Mouse (Mus musculus): ENCODE results near the gene Trabd2b. TPM values are rescaled to one million over a fixed set of nuclear protein-coding genes. Genes with fewer than 3 reads are reported as not detected.

The Trabd2b gene
- polyA plus RNA-seq, 1 experiment from 2014 or later: 1.00 TPM

- Histone ChIP-seq H3K4me1 (peaks cover 6% of the 10 kb centered on the region; the same call in 1 of the 2 replicates), H3K4me3 (replicated peaks) (no peak overlapping the region), H3K36me3 (replicated peaks) (no peaks in the 10 kb centered on the region), H3K27ac (no peak overlapping the region), H3K9me3 (no peaks in the 10 kb centered on the region), H3K9ac (no peak overlapping the region), H3K27me3 (peaks cover 56% of the 10 kb centered on the region), H3K4me2 (no peak overlapping the region)
- no peak for ATAC-seq (ENCODE audit: low FRiP score)
- WGBS: 77% methylated on average over 5 of the region's 5 CpGs
Measured at GRCm38 (mm10) chr4:114651606-114652005, 245.1 kb downstream of the Trabd2b start.

GRCm38 (mm10) chr4:114652400-114652799 lies 245.9 kb downstream of the Trabd2b start:
- H3K9me3 ChIP-seq: no peaks in the 10 kb centered on the region
- no peak overlapping the region for H3K27ac ChIP-seq
- peaks cover 6% of the 10 kb centered on the region; the same call in 1 of the 2 replicates for H3K4me1 ChIP-seq
- 92% methylated on average over 4 of the region's 4 CpGs for WGBS
- H3K36me3 ChIP-seq (replicated peaks): no peaks in the 10 kb centered on the region
- no peak for ATAC-seq (ENCODE audit: low FRiP score)
- H3K9ac ChIP-seq: no peak overlapping the region
- H3K27me3 ChIP-seq: peaks cover 49% of the 10 kb centered on the region
- H3K4me2 ChIP-seq: no peak overlapping the region
- H3K4me3 ChIP-seq (replicated peaks): no peak overlapping the region

GRCm38 (mm10) chr4:114657933-114658332 lies 251.4 kb downstream of the Trabd2b start:
- Histone ChIP-seq H3K4me2 (no peak overlapping the region), H3K4me3 (replicated peaks) (no peak overlapping the region), H3K36me3 (replicated peaks) (no peaks in the 10 kb centered on the region), H3K27me3 (peaks cover 33% of the 10 kb centered on the region), H3K4me1 (no peaks in the 10 kb centered on the region), H3K9me3 (no peaks in the 10 kb centered on the region), H3K27ac (no peak overlapping the region), H3K9ac (no peak overlapping the region)
- no peak for ATAC-seq (ENCODE audit: low FRiP score)
- WGBS: 82% methylated on average over 2 of the region's 2 CpGs

DNA sequence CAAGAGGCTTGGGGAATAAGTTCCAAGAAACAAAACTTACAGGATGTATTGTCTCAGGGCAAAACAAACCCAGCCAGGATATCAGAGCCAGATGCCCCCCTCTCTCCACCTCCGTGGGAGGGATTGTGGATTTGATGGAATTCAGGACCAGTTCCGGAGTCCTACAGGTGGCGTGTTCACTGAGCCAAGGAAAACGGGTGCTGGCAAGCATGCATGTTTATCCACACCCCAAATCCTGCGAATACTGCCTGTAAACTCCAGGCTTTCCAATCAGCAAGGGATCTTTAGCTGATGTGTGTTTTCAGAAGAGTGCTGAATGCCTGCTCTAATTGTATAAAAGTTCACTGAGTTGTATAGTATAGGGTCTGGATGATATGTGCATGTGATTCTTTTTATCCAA lies 253.4 kb downstream of the Trabd2b start:
- H3K4me1 ChIP-seq: no peaks in the 10 kb centered on the region
- ATAC-seq (ENCODE audit: low FRiP score): no peak
- H3K36me3 ChIP-seq (replicated peaks): no peaks in the 10 kb centered on the region
- H3K4me3 ChIP-seq (replicated peaks): no peak overlapping the region
- H3K27ac ChIP-seq: no peak overlapping the region
- H3K4me2 ChIP-seq: no peak overlapping the region
- no peak overlapping the region for H3K9ac ChIP-seq
- peaks cover 53% of the 10 kb centered on the region for H3K27me3 ChIP-seq
- no peaks in the 10 kb centered on the region for H3K9me3 ChIP-seq
- 68% methylated on average over 5 of the region's 5 CpGs for WGBS

GRCm38 (mm10) chr4:114664063-114665036 lies 257.8 kb downstream of the Trabd2b start:
- 78% methylated on average over 9 of the region's 9 CpGs for WGBS
- Histone ChIP-seq H3K4me3 (replicated peaks) (no peak overlapping the region), H3K36me3 (replicated peaks) (no peaks in the 10 kb centered on the region), H3K4me2 (no peak overlapping the region), H3K27me3 (peaks cover 85% of the 10 kb centered on the region), H3K27ac (no peak overlapping the region), H3K4me1 (peaks cover 21% of the 10 kb centered on the region), H3K9me3 (no peaks in the 10 kb centered on the region), H3K9ac (no peak overlapping the region)
- ATAC-seq (ENCODE audit: low FRiP score): no peak

Other genes starting within 250 kb of the Trabd2b start
- not detected in 2 replicates for gene Skint11, start 243.3 kb upstream of the Trabd2b start, polyA plus RNA-seq (2016; fragmentation: Nextera tagmentation; extraction: Ambion mirVana)

Data from forebrain, embryonic 12.5 days (tissue).